Mouse (Mus musculus): ENCODE measurements around the gene Gak. TPM values are rescaled to one million over a fixed set of nuclear protein-coding genes. Genes with fewer than 3 reads are reported as not detected.

Gak gene
- total RNA-seq (2021) = 10 to 100 TPM; 35.8 to 37.6 TPM

- peak; percentile 94 to 95 for DNase-seq
- intact Hi-C loops (cut with DNase I) = no loop called here
Observed at GRCm38 (mm10) chr5:108629634-108630483, at the start of gene Gak, which contains the start of gene Tmem175. Gene Gak (minus strand): TSS chr5:108629755. Gene Tmem175 (plus strand): TSS chr5:108629770.

GRCm38 (mm10) chr5:108678296-108678854 is 48.8 kb upstream of the Gak start:
- intact Hi-C loops (cut with DNase I) = no loop called here
- DNase-seq = no peak

GRCm38 (mm10) chr5:108677605-108678295 is 48.2 kb upstream of the Gak start:
- DNase-seq = peak; percentile 61 to 71
- intact Hi-C loops (cut with DNase I) = no loop called here

- intact Hi-C loops (cut with DNase I) = no loop called here
Observed at GRCm38 (mm10) chr5:108676772-108677498, 47.4 kb upstream of the Gak start.

GRCm38 (mm10) chr5:108675251-108675816 is 45.8 kb upstream of the Gak start, which contains the start of gene Slc26a1:
Gene Slc26a1 (minus strand): TSS chr5:108675569.
- no peak for DNase-seq
- intact Hi-C loops (cut with DNase I) = no loop called here

More at GRCm38 (mm10) chr5:108676772-108677498, 47.4 kb upstream of the Gak start:
- DNase-seq = no peak

GRCm38 (mm10) chr5:108674624-108675023 is 45.1 kb upstream of the Gak start:
- intact Hi-C loops (cut with DNase I) = no loop called here

GRCm38 (mm10) chr5:108671757-108672156 is 42.2 kb upstream of the Gak start:
- no peak for DNase-seq
- intact Hi-C loops (cut with DNase I) = no loop called here

More at GRCm38 (mm10) chr5:108674624-108675023, 45.1 kb upstream of the Gak start:
- DNase-seq = no peak

- intact Hi-C loops (cut with DNase I) = loop anchor here (1.0 kb wide), 1 partner anchor 57 kb away; no protein-coding TSS in a partner anchor
Observed at GRCm38 (mm10) chr5:108670785-108671184, 41.2 kb upstream of the Gak start.

GRCm38 (mm10) chr5:108669986-108670385 is 40.4 kb upstream of the Gak start:
- intact Hi-C loops (cut with DNase I) = loop anchor here (1.0 to 10.0 kb wide), 3 partner anchors 57 to 535 kb away; partner anchors contain the start of genes Atp5k, Ccdc18 and Tmed5
- DNase-seq = no peak

More at GRCm38 (mm10) chr5:108670785-108671184, 41.2 kb upstream of the Gak start:
- peak; percentile 34 to 59 for DNase-seq

GRCm38 (mm10) chr5:108668977-108669936 is 39.7 kb upstream of the Gak start, which contains the start of gene Dgkq:
Gene Dgkq (minus strand): TSS chr5:108669672.
- intact Hi-C loops (cut with DNase I) = loop anchor here (5.0 to 10.0 kb wide), 2 partner anchors 237 to 534 kb away; partner anchors contain the start of genes Atp5k, Ccdc18 and Tmed5
- peak; percentile 93 to 94 for DNase-seq

- intact Hi-C loops (cut with DNase I) = loop anchor here (5.0 to 10.0 kb wide), 2 partner anchors 236 to 534 kb away; partner anchors contain the start of genes Atp5k, Ccdc18 and Tmed5
- no peak for DNase-seq
Observed at GRCm38 (mm10) chr5:108668387-108668932, 38.9 kb upstream of the Gak start.

GRCm38 (mm10) chr5:108667370-108667769 is 37.8 kb upstream of the Gak start:
- DNase-seq = no peak
- intact Hi-C loops (cut with DNase I) = loop anchor here (5.0 to 10.0 kb wide), 2 partner anchors 235 to 533 kb away; partner anchors contain the start of genes Atp5k, Ccdc18 and Tmed5

GRCm38 (mm10) chr5:108665066-108665465 is 35.5 kb upstream of the Gak start:
- DNase-seq = no peak
- intact Hi-C loops (cut with DNase I) = loop anchor here (5.0 to 10.0 kb wide), 2 partner anchors 233 to 530 kb away; partner anchors contain the start of genes Atp5k, Ccdc18 and Tmed5

GRCm38 (mm10) chr5:108662772-108663171 is 33.2 kb upstream of the Gak start:
- intact Hi-C loops (cut with DNase I) = loop anchor here (10.0 kb wide), 1 partner anchor 528 kb away; the partner anchor contains the start of genes Ccdc18 and Tmed5
- no peak for DNase-seq

- intact Hi-C loops (cut with DNase I) = loop anchor here (10.0 kb wide), 1 partner anchor 526 kb away; the partner anchor contains the start of genes Ccdc18 and Tmed5
- peak; percentile 94 to 95 for DNase-seq
Observed at GRCm38 (mm10) chr5:108660632-108661268, 31.2 kb upstream of the Gak start.

- DNase-seq = no peak
- intact Hi-C loops (cut with DNase I) = loop anchor here (10.0 kb wide), 1 partner anchor 525 kb away; the partner anchor contains the start of genes Ccdc18 and Tmed5
Observed at GRCm38 (mm10) chr5:108659698-108660631, 30.4 kb upstream of the Gak start, which contains the start of gene Idua. Gene Idua (plus strand): TSS chr5:108660331.

Measured in heart, postnatal 10 days (tissue).